Mouse (Mus musculus): Measurements from ENCODE around the gene Tmem184b. TPM values are rescaled to one million over a fixed set of nuclear protein-coding genes. Genes with fewer than 3 reads are reported as not detected.

The Tmem184b gene
- polyA plus RNA-seq, 3 experiments from 2014 or later = 8.2 to 12.8 (median 9.2) TPM

DNA sequence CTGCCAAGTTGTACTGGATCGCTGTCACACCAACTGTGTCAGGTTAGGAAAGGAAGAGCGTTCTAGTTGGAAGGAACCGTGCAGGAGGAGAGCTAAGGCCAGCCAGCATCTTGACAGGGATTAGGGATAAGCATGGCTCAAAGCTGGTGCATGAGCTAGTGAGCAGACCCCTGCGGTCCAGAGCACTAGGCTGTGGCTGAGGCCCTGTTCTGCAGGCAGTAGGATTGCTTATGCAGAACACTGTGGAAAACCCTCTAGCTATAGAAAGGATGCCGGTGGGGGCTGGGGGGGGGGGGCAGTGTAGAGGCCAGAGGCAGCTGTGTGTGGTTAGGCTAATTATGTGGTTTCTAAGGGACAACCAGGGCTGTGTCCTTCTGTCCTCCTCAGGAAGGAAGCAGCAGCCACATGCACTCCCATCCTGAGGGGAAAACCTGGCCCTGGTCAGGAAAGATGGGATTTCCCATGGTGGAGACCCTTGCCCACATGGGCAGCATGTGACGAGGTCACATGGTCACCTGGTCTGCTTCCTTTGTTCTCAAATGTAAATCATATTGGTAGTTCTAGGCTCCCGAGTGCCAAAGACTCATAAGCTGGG, 68.2 kb downstream of the Tmem184b start:
- ATAC-seq = no peak

GRCm38 (mm10) chr15:79333409-79333808, 70.0 kb downstream of the Tmem184b start:
- no peak for ATAC-seq

DNA sequence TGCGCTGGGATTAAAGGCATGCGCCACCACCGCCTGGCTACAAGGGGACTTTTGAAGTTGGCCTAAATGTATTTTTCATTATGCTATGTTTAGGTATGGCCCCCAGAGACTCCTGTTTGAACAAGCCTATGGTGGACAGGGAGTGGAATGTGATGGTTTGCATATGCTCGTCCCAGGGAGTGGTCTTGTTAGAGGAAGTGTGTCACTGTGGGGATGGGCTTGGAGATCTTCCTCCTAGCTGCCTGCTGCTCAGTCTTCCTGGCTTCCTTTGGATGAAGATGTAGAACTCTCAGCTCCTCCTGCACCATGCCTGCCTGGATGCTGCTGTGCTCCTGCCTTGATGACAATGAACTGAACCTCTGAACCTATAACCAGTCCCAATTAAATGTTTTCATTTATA, 72.8 kb downstream of the Tmem184b start:
- no peak for ATAC-seq

- ATAC-seq = no peak
Measured at GRCm38 (mm10) chr15:79329979-79330363, 73.4 kb downstream of the Tmem184b start.

- no peak for ATAC-seq
Measured at GRCm38 (mm10) chr15:79329346-79329978, 73.9 kb downstream of the Tmem184b start.

DNA sequence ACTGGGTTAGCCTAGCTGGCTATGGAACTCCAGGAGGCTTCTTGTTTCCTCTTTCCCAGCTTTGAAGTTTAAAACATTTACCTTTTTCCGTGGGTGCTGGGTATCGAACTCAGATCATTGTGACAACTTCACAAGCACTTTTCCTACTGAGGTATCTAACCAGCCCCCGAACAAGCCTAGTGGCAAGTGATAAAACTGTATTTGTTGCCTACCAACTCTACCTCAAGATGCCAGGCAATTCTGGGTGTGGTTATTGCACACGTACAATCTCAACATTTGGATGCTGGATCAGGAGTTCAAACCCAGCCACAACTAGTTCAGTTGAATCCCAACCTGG, 74.5 kb downstream of the Tmem184b start:
- ATAC-seq = no peak

DNA sequence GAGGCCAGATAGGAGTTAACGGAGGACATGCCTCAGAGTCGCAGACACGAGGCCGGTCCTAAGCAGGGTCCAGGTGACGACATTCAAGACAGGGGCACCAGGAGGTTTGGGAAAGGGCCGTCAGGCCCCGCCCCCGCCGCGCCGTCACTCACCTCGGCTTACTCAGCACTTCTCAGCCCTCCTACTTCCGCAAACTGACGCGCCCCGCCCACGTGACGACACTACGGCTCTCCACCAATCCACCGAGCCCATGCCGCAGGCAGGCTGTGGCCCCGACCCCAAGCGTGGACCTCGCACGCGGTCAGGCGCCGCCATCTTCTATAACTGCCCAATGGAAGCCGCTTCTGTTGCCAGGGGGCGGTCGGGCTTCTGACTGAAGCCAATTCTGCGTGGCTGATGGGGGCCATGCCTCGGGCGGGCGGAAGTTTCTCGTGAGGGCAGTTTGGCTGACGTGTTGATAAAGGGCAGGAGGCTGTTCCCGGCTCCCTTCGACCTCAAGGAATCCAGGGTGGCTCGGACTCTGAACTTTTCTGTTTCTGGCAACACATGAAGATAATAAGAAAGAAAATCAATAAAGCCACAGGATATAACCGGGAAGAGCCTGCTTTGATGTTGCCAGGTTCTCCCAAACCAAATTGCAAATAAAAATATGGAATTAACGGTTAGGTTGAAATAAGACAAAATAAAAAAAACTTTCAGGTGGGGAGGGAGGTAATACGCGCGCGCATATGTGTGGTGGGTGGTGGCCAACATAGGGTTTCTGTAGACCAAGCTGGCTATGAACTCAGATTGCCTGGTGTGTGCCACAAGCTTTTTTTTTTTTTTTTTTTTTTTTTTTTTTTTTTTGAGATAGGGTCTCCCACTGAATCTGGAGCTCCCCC, 75.1 kb downstream of the Tmem184b start, which contains the start of gene Pla2g6:
Gene Pla2g6 (minus strand): TSS at position 333 of the 881 bp plus-strand sequence.
- peak; percentile 82 for ATAC-seq

DNA sequence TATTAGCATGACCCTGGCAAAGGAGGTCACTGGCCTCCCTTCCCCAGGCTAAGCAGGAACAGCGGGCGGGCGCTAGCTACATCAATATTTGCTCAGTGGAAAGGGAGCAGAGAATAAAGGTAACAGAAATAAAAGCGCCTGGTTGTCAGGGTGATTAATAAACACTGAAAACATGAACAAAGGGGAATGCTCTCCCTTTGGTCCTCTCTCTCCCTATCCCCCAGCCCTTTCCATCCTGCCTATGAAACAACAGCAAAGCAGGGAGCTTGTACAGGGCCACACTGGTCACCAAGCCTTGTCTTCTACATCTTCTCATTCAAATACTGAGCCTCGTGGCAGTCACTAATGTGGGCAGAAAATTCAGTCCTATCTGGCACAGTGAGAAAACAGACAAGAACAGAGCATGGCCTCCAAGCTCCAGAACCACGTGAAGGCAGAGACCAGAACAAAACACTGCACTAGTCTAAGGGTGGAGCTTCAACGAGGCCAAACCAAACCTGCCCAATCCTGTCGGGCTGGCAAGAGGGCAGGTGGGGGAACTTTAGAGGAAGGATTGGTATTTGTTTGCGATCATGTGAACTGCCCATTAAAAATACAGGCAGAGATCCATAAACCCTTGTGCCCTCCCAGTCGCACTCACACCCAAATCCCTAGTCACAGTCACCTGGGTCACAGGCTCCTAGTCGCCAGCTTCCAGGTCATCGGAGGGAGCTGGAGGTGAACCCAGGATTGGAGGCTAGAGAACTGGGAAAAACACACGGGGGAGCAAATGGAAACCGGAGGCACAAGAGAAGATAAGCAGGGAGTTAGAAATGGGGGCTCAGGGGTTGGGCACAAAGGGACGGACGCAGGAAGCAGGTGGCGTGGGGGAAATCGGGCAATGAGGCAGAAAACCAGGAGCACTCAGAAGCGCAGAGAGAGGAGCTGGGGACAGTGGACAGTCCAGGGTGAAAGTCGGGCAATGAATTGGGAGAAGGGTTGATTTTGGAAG, 76.1 kb downstream of the Tmem184b start:
- peak; percentile 5 for ATAC-seq

DNA sequence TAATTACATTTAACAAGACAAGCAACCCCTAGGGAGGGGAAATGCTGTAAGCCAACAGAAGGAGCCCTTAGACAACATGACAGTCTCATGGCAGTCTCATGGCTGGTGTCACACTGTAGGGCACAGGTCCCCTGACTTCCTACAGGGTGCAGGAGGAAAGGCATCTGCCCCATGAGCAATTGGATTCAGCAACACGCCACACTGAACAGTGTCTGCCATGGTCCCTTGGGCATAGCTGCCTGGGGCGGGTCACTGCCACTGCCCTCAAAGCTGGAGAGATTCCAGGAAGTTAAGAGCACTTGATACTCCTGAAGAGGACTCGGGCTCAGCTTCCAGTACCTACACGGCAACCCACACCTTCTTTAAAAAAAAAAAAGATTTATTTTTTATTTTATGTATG, 77.1 kb downstream of the Tmem184b start:
- no peak for ATAC-seq

DNA sequence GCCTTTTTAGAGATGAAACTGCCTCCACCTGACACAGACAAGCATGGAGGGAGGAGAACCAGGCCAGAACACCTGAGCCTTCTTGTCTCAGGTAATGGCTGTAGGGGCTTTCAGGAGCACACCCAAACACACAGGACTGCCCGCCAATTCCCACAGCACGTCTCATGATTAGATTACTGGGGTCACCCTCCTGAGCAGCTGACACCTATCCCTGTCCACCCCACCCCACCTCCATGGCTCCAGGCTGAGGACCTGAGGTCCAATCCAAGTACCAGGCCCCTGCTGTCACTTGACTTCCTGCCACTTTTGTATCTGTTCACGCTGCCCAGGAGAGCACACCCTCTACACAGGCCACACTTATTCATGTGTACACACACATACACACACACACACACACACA, 77.6 kb downstream of the Tmem184b start:
- no peak for ATAC-seq

DNA sequence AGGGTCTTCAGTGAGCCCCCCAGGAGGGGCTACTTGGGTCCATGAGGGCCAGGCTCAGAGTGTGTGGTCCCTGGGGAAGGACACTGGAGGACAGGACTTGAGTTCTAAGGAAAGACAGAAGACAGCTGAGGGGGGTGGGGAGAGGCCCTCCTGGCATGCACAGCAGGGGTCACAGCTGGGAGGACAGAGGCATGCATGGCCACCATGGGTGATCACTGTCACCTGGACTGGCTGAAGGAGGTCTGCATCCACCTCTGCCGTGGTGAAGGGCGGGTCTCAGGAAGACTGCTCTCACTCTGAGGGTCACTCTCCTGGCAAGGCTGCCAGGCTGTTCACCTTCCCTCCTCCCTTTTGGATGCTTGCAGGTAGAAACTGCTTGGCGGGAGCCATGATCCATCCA, 79.0 kb downstream of the Tmem184b start:
- no peak for ATAC-seq

DNA sequence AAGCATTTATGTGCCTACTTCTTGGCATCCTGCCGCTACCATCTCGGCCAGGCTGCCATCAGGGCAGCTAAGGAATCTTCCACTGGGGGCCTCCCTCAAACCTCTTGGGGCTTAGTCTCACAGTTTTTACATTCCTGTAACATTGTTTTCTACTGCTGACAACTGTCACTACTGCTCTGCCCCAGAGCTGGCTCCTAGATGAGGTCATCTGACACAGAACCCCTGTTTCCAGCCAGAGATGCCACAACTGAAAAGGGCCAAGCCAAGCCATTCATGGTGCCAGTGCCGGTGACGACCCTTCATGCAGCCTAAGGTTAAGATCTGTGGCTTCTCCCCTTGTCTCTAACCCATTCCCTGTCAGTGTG, 79.6 kb downstream of the Tmem184b start:
- no peak for ATAC-seq

- peak; percentile 65 for ATAC-seq
Measured at GRCm38 (mm10) chr15:79322991-79323790, 80.2 kb downstream of the Tmem184b start.

DNA sequence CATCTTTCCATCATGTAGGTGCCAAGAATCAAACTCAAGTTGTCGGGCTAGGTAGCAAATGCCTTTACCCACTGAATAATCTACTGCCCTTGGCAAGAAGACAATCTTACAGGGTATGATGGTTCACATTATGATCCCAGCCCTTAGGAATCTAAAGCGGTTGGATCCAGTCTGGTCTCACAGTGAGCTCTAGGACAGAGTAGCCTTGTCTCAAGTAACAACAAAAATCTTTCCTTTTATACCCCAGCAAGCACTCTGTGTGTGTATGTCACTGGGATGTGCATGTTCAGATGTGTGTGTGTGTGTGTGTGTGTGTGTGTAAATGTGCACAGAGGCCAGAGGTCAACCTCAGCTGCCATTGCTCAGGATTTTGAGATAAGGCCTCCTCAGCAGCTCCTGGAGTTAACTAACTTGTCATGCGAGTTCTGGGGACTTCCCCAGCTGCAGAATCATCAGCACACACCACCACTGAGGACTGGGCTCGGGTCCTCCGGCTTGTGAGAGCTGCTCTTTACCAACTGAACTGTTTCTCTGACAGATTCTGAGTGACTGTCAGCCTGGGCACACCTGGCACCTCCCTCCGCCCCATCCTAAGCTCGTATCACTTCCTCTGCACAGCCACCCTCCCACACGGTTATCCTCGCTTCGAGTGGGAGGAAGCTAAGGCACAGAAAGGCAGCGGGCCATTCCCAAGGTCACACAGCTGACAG, 80.9 kb downstream of the Tmem184b start:
- peak; percentile 53 for ATAC-seq

GRCm38 (mm10) chr15:79321733-79322190, 81.6 kb downstream of the Tmem184b start:
- no peak for ATAC-seq

DNA sequence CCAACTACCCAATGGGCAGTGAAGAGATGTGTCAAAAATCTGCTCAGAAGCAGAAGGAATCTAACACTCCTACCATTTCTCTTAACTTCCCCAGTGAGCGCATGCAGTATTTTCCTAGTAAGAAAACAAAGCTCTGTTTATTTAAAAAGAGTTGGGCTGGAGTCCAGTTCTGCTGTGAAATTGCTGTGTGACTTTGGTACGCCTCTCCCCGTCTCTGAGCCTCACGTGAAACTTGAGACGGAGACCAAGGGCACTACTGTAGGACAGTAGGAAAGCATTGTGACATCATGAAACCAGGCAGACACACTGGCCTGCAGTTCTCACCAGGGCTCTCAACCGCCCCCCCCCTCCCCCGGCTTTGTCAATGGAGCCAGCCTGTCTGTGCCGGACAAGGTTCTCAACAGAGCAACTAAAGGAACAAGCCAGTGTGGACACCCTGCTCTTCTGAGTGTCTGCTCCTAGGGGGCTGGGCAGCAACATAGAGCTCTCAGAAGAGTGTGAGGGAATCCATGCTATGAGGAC, 89.5 kb downstream of the Tmem184b start:
- ATAC-seq = no peak

Data from inflammation-experienced regulatory T-cells, adult 6 months (primary cell).